Mouse (Mus musculus): ENCODE data around the gene Glipr2.

DNA sequence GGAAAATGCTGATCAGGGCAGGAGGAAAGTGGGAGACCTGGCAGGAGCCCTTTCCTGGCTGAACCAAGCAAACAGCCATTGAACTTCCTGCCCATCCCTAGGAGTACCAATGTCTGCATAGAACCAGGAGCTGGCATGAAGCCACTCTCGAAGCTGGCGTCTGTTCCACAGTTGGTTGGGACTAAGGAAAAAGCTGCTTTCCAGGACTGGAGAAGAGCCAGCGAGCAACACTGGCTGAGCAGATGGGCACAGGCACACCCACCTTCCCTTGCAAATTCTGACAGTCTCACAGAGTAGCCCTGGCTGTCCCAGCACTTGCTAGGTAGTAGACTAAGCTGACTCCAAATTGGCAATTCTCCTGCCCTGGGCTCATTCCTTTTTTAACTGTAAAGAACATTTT lies 22.5 kb downstream of the Glipr2 start:
- no peak for TF ChIP-seq CTCF (IDR thresholded peaks at IDR 0.05; ENCODE audit: low read depth, low read length)
- no peak for TF ChIP-seq TAL1 (conservative IDR thresholded peaks at IDR 0.05; ENCODE audit: low read depth, low read length)
- no peak for TF ChIP-seq GATA2 (IDR thresholded peaks at IDR 0.05; ENCODE audit: borderline replicate concordance, low read depth, low read length)
- TF ChIP-seq POLR2AphosphoS5 (IDR thresholded peaks at IDR 0.05; ENCODE audit: insufficient replicate concordance, low read depth, low read length): no peak
- TF ChIP-seq GATA1 (IDR thresholded peaks at IDR 0.05; ENCODE audit: borderline replicate concordance, low read length): no peak
